Mouse (Mus musculus) embryonic fibroblast, embryonic 13.5 days (primary cell): ENCODE data around the gene Aldh1a1.

Source experiments
- CTCF ChIP-seq: IDR thresholded peaks from 2 replicates; pipeline ENCODE4 v1.5.1; 2011; ENCODE audit warnings: mild to moderate bottlenecking, control low read depth, low read length, moderate library complexity, borderline replicate concordance; ENCODE audit not compliant: insufficient read depth
- POLR2A ChIP-seq: IDR thresholded peaks from 2 replicates; pipeline ENCODE4 v1.6.1; 2011; ENCODE audit warnings: low read depth, mild to moderate bottlenecking, control low read depth, low read length, moderate library complexity

DNA sequence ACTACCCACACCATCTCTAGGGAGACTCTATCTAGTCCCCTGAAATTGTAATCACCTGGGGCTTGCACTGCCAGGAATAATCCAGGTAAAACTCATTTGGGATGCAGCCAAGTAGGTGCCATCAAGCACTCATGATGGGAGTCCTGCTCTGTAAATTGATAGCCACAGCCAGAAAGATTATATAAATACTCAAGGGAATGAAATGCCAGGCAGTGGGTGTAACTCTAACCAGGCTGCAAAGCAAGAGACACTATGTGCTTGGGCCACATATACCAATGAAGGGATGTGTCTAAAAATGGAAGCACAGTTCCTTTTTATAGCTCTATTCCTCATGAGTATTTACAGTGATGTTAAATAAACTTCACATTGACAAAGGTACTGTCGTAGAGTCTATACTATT lies 56.9 kb downstream of the Aldh1a1 start:
- TF ChIP-seq CTCF (no peak), POLR2A (no peak)
